8 mouse cellular contexts compared by ENCODE assay signal in genomic region chr11:120948328-120948727, GRCm38 (mm10). TPM values are rescaled to one million over a fixed set of nuclear protein-coding genes. Genes with fewer than 3 reads are reported as not detected.
DNase-seq lines count a peak whose midpoint lies in the region; ATAC-seq and TF ChIP-seq lines count a peak whose summit lies in the region.

Gene Slc16a3, plus strand, starts transcription at chr11:120948480.

- TF ChIP-seq CTCF in embryonic fibroblast, embryonic 13.5 days (IDR thresholded peaks at IDR 0.05; ENCODE audit: borderline replicate concordance, insufficient read depth, low read length): no peak

- TF ChIP-seq POLR2A in embryonic fibroblast, embryonic 13.5 days (IDR thresholded peaks at IDR 0.05; ENCODE audit: low read depth, low read length): no peak

- ATAC-seq in neural tube, embryonic 11.5 days (ENCODE audit: insufficient read depth, low FRiP score, low TSS enrichment): no peak
- no peak for ATAC-seq in intestine, embryonic 14.5 days (replicated peaks; ENCODE audit: low FRiP score, low TSS enrichment, low read depth)
- ATAC-seq in midbrain, embryonic 12.5 days (ENCODE audit: low FRiP score, low read depth): no peak

- no peak for DNase-seq in neural tube, embryonic 11.5 days (ENCODE audit: low spot score)
- DNase-seq in neural tube, embryonic 10.5 days (ENCODE audit: extremely low spot score, low spot score): no peak
- no peak for DNase-seq in intestine, embryonic 14.5 days (ENCODE audit: low spot score)
- DNase-seq in adrenal gland, adult (ENCODE audit: inconsistent age in 2 of 2, low spot score in 1 of 2): no peak
- no peak for DNase-seq in embryo, embryonic 10.5 days (ENCODE audit: low spot score)
- DNase-seq in layer of hippocampus, postnatal 25 days (ENCODE audit: extremely low spot score in 1 of 2, low spot score in 1 of 2): no peak

- H3K9ac ChIP-seq in neural tube, embryonic 11.5 days (ENCODE audit: low read length): peak within 1 kb of the TSS; percentile 59
- H3K9ac ChIP-seq in intestine, embryonic 14.5 days (ENCODE audit: low read length): peak within 1 kb of the TSS; percentile 61
- H3K9ac ChIP-seq in midbrain, embryonic 12.5 days (replicated peaks): peak within 1 kb of the TSS; percentile 37

- peak within 1 kb of the TSS; percentile 77 for H3K4me2 ChIP-seq in neural tube, embryonic 11.5 days (ENCODE audit: low read depth)
- peak within 1 kb of the TSS; percentile 54 for H3K4me2 ChIP-seq in intestine, embryonic 14.5 days (ENCODE audit: low read length)
- peak within 1 kb of the TSS; percentile 66 for H3K4me2 ChIP-seq in midbrain, embryonic 12.5 days (replicated peaks)

- H3K4me1 ChIP-seq in neural tube, embryonic 11.5 days (ENCODE audit: control insufficient read depth, insufficient read depth, low read length): peaks cover 22% of the 10 kb centered on the region; the same call in 1 of the 2 replicates
- H3K4me1 ChIP-seq in embryonic fibroblast, embryonic 13.5 days (ENCODE audit: control insufficient read depth, insufficient read depth, low read length): no peaks in the 10 kb centered on the region
- peaks cover 20% of the 10 kb centered on the region for H3K4me1 ChIP-seq in intestine, embryonic 14.5 days (replicated peaks; ENCODE audit: control insufficient read depth, insufficient read depth, low read length)
- H3K4me1 ChIP-seq in midbrain, embryonic 12.5 days: peaks cover 38% of the 10 kb centered on the region

- H3K36me3 ChIP-seq in neural tube, embryonic 11.5 days (ENCODE audit: control insufficient read depth, insufficient read depth, low read length): no peaks in the 10 kb centered on the region
- no peaks in the 10 kb centered on the region for H3K36me3 ChIP-seq in intestine, embryonic 14.5 days (ENCODE audit: control insufficient read depth, insufficient read depth, low read length)
- H3K36me3 ChIP-seq in midbrain, embryonic 12.5 days: no peaks in the 10 kb centered on the region

- H3K27me3 ChIP-seq in neural tube, embryonic 11.5 days (ENCODE audit: control insufficient read depth, insufficient read depth, low read length): no peaks in the 10 kb centered on the region
- H3K27me3 ChIP-seq in intestine, embryonic 14.5 days (replicated peaks; ENCODE audit: control insufficient read depth, insufficient read depth, low read length): 0 out of 2 replicates have a peak, but pooled peaks cover 2% of the 10 kb centered on the region
- peaks cover 36% of the 10 kb centered on the region for H3K27me3 ChIP-seq in midbrain, embryonic 12.5 days

- 29% methylated on average over 12 of the region's 12 CpGs for WGBS in neural tube, embryonic 11.5 days
- WGBS in intestine, embryonic 14.5 days: 27% methylated on average over 12 of the region's 12 CpGs
- WGBS in midbrain, embryonic 12.5 days: 34% methylated on average over 12 of the region's 12 CpGs

- H3K4me3 ChIP-seq in neural tube, embryonic 11.5 days (ENCODE audit: low read depth, low read length): peak within 1 kb of the TSS; percentile 48
- H3K4me3 ChIP-seq in embryonic fibroblast, embryonic 13.5 days (ENCODE audit: insufficient read depth, low read length): peak within 1 kb of the TSS; percentile 42
- H3K4me3 ChIP-seq in intestine, embryonic 14.5 days (ENCODE audit: low read depth, low read length): peak within 1 kb of the TSS; percentile 64
- H3K4me3 ChIP-seq in midbrain, embryonic 12.5 days: peak within 1 kb of the TSS; percentile 48

- no peak within 1 kb of the TSS for H3K27ac ChIP-seq in neural tube, embryonic 11.5 days (ENCODE audit: low read depth, low read length)
- no peak within 1 kb of the TSS for H3K27ac ChIP-seq in embryonic fibroblast, embryonic 13.5 days (ENCODE audit: insufficient read depth, low read length)
- H3K27ac ChIP-seq in intestine, embryonic 14.5 days (ENCODE audit: low read depth): peak within 1 kb of the TSS; percentile 48
- 0 out of 2 replicates have a peak within 1 kb of the TSS, but pooled peaks have one; percentile 15 for H3K27ac ChIP-seq in midbrain, embryonic 12.5 days (replicated peaks)

- H3K9me3 ChIP-seq in neural tube, embryonic 11.5 days (ENCODE audit: control insufficient read depth, low read length): no peaks in the 10 kb centered on the region
- H3K9me3 ChIP-seq in intestine, embryonic 14.5 days (ENCODE audit: control insufficient read depth, low read length): no peaks in the 10 kb centered on the region
- H3K9me3 ChIP-seq in midbrain, embryonic 12.5 days: no peaks in the 10 kb centered on the region

RNA-seq across cellular contexts. Expression of gene Slc16a3, which starts in this region (rescaled TPM):
- polyA plus RNA-seq in neural tube, embryonic 11.5 days (2014; fragmentation: Nextera tagmentation; extraction: Ambion mirVana): 37.1 and 39.4 TPM in 2 replicates
- 43.8 and 63.2 TPM in 2 replicates for polyA plus RNA-seq in embryonic fibroblast, embryonic 13.5 days (2011; ENCODE audit: insufficient read length, low read depth, missing spikeins)
- 62.9 and 64.0 TPM in 2 replicates for polyA plus RNA-seq in intestine, embryonic 14.5 days (2014; fragmentation: Nextera tagmentation; extraction: Ambion mirVana)
- 27.1 and 29.4 TPM in 2 replicates for polyA plus RNA-seq in midbrain, embryonic 12.5 days (2016; fragmentation: Nextera tagmentation; extraction: Ambion mirVana)
- total RNA-seq in layer of hippocampus, postnatal 25 days (2021): 1 to 10 TPM; 2.0 to 2.2 TPM

Comparison
In these comparisons a context has a peak if more than half of its experiments do, and no peak if none do; other contexts are left out.
1. H3K27ac ChIP-seq: peak in intestine, embryonic 14.5 days (single experiment) and midbrain, embryonic 12.5 days (single experiment); none in neural tube, embryonic 11.5 days (single experiment) and embryonic fibroblast, embryonic 13.5 days (single experiment).
2. Peak in every context shown above with its lines, with median percentiles within 50 percentile points of each other: H3K4me2 ChIP-seq, H3K4me3 ChIP-seq and H3K9ac ChIP-seq.